Mouse (Mus musculus) forebrain, embryonic 15.5 days (tissue): ENCODE results near the gene Kif26a. TPM values are rescaled to one million over a fixed set of nuclear protein-coding genes. Genes with fewer than 3 reads are reported as not detected.

Source experiments
- ATAC-seq: fragments of 200-750 bp; cut with Nextera tagmentation; replicated peaks from 2 replicates; pipeline ENCODE4 v1.8.0; 2017; ENCODE audit warnings: mild to moderate bottlenecking, moderate TSS enrichment, moderate library complexity
- H3K27ac ChIP-seq: fragments of 300-500 bp; sonication (generic); replicated peaks from 2 replicates; pipeline ENCODE4 v1.5.1; 2015; ENCODE audit warnings: mild to moderate bottlenecking, inconsistent platforms
- H3K27me3 ChIP-seq: fragments of 300-500 bp; sonication (generic); 2 replicates; pipeline ENCODE4 v1.6.1; 2015; ENCODE audit warnings: inconsistent platforms
- H3K36me3 ChIP-seq: fragments of 300-500 bp; sonication (generic); 2 replicates; pipeline ENCODE4 v1.6.1; 2015; ENCODE audit warnings: mild to moderate bottlenecking, inconsistent platforms
- H3K4me1 ChIP-seq: fragments of 300-500 bp; sonication (generic); 2 replicates; pipeline ENCODE4 v1.6.1; 2015; ENCODE audit warnings: inconsistent platforms
- H3K4me2 ChIP-seq: fragments of 300-500 bp; sonication (generic); replicated peaks from 2 replicates; pipeline ENCODE4 v1.6.1; 2015; ENCODE audit warnings: mild to moderate bottlenecking, inconsistent platforms
- H3K4me3 ChIP-seq: fragments of 300-500 bp; sonication (generic); 2 replicates; pipeline ENCODE4 v1.5.1; 2015; ENCODE audit warnings: mild to moderate bottlenecking, inconsistent platforms
- H3K9ac ChIP-seq: fragments of 300-500 bp; sonication (generic); replicated peaks from 2 replicates; pipeline ENCODE4 v1.6.1; 2015; ENCODE audit warnings: mild to moderate bottlenecking, inconsistent platforms
- H3K9me3 ChIP-seq: fragments of 300-500 bp; sonication (generic); 2 replicates; pipeline ENCODE4 v1.6.1; 2016; ENCODE audit warnings: inconsistent platforms
- WGBS: fragments of 180-500 bp; shearing (Covaris S2); methylation state at CpG from one replicate; pipeline ENCODE4 v1.1.7; 2015; ENCODE audit warnings: mixed read lengths; 5-methylcytosine and 5-hydroxymethylcytosine counted together
- polyA plus RNA-seq: library from polyadenylated mRNA; unstranded; fragments of >200 nt; fragmentation: Nextera tagmentation; extraction: Ambion mirVana; gene quantifications from 2 replicates; pipeline ENCODE4 v1.2.1, GENCODE M21; 2015

Kif26a gene
- polyA plus RNA-seq, 1 experiment from 2014 or later = 18.0 TPM

DNA sequence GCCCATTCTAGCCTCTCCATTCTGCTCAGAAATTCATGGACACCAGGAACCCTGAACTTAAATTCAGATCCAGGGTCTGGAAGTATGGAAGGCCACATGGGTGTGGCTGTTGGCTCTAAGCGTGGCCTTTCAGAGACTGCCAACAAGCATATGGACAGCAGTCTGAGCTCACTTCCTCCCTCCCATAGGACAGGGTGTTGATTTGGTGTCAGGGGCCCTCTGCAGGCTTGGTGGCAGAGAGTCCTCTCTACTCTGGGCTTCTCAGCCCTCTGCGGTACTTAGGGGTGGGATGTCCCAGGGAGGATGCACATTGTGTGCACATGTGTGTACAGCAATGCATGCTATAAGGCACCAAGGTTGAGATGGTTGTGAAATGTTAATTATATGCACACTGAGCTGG, 54.0 kb downstream of the Kif26a start:
- ATAC-seq = no peak
- no peaks in the 10 kb centered on the region for H3K27me3 ChIP-seq
- no peak overlapping the region for H3K4me2 ChIP-seq
- H3K9me3 ChIP-seq = no peaks in the 10 kb centered on the region
- H3K4me3 ChIP-seq = no peak overlapping the region
- H3K27ac ChIP-seq = no peak overlapping the region
- H3K4me1 ChIP-seq = peaks cover 35% of the 10 kb centered on the region
- no peak overlapping the region for H3K9ac ChIP-seq
- 71% methylated on average over 2 of the region's 2 CpGs for WGBS
- no peaks in the 10 kb centered on the region for H3K36me3 ChIP-seq

DNA sequence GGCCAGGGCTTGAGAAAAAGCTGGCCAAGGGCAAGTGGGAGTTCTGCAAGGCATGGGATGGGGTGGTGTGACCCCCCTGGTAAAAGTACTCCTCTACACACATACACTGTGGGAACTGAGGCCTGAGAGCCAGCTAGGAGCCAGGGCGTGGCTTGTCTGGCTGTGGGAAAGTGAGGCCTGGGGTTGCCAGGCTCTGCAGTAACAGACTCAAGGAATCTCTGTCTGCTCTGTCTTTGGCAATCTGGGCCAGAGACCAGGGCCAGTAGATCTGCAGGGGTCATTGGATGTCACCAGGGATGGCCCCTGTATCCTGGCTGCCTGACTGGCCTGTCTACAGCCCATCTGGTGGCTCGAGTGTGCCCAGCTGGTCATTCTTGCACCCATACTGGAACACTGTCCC, 61.2 kb downstream of the Kif26a start:
- Histone ChIP-seq H3K27ac (peak overlapping the region; percentile 31), H3K27me3 (no peaks in the 10 kb centered on the region), H3K36me3 (no peaks in the 10 kb centered on the region), H3K9ac (no peak overlapping the region), H3K4me3 (no peak overlapping the region), H3K4me2 (no peak overlapping the region), H3K4me1 (peaks cover 30% of the 10 kb centered on the region), H3K9me3 (no peaks in the 10 kb centered on the region)
- 82% methylated on average over 2 of the region's 2 CpGs for WGBS
- no peak for ATAC-seq

DNA sequence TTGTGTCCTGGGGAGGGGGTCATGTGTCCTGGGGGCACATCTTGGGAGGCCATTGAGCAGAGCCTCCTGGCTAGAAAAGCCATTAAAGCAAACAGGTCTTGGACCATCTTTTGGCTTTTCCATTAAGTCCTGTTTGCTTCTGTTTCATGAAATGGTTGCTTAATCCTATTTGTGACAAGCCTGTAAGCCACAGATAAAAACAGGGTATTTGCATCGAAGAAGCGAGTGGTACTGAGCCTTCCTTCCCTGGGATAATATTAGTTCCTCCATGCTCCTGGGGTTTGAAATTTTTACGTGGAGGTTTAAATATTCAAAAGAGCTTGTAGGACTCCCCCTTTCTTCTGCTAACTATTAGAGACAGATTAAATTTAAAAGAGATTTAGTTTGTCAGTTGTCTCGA, 61.7 kb downstream of the Kif26a start:
- ATAC-seq = no peak
- H3K27ac ChIP-seq = peak overlapping the region; percentile 48
- H3K9ac ChIP-seq = no peak overlapping the region
- H3K27me3 ChIP-seq = no peaks in the 10 kb centered on the region
- H3K9me3 ChIP-seq = no peaks in the 10 kb centered on the region
- H3K36me3 ChIP-seq = no peaks in the 10 kb centered on the region
- peaks cover 30% of the 10 kb centered on the region for H3K4me1 ChIP-seq
- H3K4me2 ChIP-seq = no peak overlapping the region
- 29% methylated on average over 4 of the region's 4 CpGs for WGBS
- H3K4me3 ChIP-seq = no peak overlapping the region

DNA sequence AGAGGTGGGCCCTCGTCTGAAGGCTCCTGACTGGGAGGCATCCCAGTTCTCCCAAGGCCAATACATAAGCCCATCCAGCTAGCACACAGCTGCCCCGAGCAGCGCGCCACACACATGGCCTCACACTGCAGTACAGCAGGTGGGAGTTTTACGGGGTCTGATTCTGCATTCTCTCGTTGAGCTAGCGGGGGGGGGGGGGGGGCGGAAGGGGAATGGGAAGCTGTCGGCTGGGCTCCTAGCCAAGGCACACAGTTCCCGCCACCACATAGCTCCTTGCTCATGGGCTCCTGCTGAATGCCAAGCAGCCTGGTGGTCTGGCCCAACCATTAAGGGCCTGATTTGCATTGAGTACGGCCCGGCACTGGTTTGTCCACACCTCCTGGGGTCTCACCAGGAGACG, 64.6 kb downstream of the Kif26a start:
- Histone ChIP-seq H3K36me3 (no peaks in the 10 kb centered on the region), H3K9me3 (no peaks in the 10 kb centered on the region), H3K27ac (peak overlapping the region; percentile 31), H3K4me3 (no peak overlapping the region), H3K27me3 (no peaks in the 10 kb centered on the region), H3K9ac (no peak overlapping the region), H3K4me2 (no peak overlapping the region), H3K4me1 (peaks cover 42% of the 10 kb centered on the region)
- ATAC-seq = peak; percentile 72
- WGBS = 11% methylated on average over 11 of the region's 13 CpGs

DNA sequence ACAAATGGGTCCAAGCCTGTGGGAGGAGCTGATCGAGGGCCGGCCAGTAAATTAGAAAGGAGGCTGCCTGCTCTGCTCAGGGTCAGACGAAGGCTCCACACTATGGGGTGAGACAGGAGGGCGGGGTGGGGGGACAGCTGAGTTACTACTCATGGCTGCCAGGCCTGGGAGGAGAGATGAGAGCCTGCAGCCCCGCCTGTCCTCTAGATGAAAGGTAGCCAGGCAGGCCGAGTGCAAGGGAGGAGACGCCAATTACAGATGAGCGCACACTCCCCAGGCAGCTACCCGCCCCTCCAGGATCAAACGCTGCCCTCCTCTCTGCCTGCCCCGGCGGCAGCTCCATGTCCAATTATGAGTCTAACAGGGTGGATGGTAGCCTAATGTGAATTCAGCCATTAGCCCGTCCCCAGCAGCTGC, 68.4 kb downstream of the Kif26a start:
- ATAC-seq = no peak
- no peak overlapping the region for H3K27ac ChIP-seq
- H3K36me3 ChIP-seq = no peaks in the 10 kb centered on the region

DNA sequence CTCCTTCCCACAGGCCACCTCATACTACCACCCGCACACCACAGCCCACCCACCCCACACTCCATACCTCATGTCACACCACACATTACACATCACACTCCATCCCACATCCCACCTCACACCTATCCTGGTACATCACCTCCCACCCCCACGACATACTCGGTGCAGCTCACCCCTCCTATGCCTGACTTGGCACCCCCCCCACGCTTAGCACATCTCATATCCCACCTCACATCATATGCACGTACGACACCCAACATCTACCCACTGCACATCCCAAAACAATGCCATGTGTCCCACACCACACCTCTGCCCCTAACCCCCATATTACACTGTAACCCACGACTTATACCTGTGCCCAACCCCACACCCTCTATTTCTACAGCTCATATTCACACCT, 69.5 kb downstream of the Kif26a start:
- Histone ChIP-seq H3K36me3 (no peaks in the 10 kb centered on the region), H3K9ac (no peak overlapping the region), H3K9me3 (no peaks in the 10 kb centered on the region), H3K4me3 (no peak overlapping the region), H3K27me3 (no peaks in the 10 kb centered on the region), H3K27ac (no peak overlapping the region), H3K4me1 (peaks cover 41% of the 10 kb centered on the region), H3K4me2 (no peak overlapping the region)
- 91% methylated on average over 7 of the region's 7 CpGs for WGBS
- ATAC-seq = no peak

More for the DNA sequence above, 68.4 kb downstream of the Kif26a start:
- 14% methylated on average over 13 of the region's 13 CpGs for WGBS
- no peaks in the 10 kb centered on the region for H3K9me3 ChIP-seq
- no peak overlapping the region for H3K9ac ChIP-seq
- H3K4me2 ChIP-seq = no peak overlapping the region
- H3K4me1 ChIP-seq = peaks cover 49% of the 10 kb centered on the region
- no peaks in the 10 kb centered on the region for H3K27me3 ChIP-seq
- no peak overlapping the region for H3K4me3 ChIP-seq

DNA sequence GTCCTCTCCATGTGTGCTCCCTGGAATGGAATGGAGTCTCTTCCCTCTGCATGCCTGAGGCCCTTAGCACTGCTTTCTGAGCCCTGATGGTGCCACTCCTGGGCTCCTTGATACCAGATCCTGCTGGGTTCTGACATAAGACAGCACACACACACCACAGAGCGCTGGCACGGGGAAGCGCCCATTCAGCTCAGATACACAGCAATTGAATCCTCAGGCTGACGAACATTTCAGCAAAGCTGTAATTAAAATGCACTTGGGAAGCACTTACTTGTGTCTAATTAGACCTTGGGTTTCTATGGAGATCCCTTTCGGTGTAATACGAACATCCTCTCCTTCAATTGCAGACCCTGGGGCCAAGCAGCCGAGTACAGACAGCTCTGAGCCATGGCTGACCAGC, 71.0 kb downstream of the Kif26a start:
- no peaks in the 10 kb centered on the region for H3K27me3 ChIP-seq
- no peaks in the 10 kb centered on the region for H3K9me3 ChIP-seq
- WGBS = 8% methylated on average over 7 of the region's 7 CpGs
- peaks cover 47% of the 10 kb centered on the region for H3K4me1 ChIP-seq
- H3K27ac ChIP-seq = peak overlapping the region; percentile 76
- H3K9ac ChIP-seq = no peak overlapping the region
- peak; percentile 70 for ATAC-seq
- H3K36me3 ChIP-seq = no peaks in the 10 kb centered on the region
- H3K4me3 ChIP-seq = no peak overlapping the region
- H3K4me2 ChIP-seq = no peak overlapping the region

DNA sequence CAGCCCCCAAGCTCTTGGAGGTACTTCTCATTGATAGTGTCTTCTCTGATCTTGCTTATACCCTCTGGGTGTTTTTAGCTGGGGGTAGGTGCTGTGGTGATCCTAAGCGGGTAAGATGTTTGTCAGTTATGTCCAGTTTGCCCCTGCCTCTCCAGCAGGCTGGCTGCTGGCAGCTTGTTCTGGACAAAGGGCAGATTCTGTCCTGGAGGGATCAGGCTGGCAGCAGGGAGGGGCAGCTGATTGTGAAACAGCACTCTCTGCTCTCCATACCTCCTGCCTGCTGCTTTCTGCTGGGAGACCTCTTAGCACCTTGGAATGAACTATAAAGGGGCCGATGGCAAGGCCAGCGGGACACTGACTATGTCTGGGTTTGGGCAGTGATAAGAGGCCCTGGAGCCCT, 71.7 kb downstream of the Kif26a start:
- Histone ChIP-seq H3K9me3 (no peaks in the 10 kb centered on the region), H3K4me2 (no peak overlapping the region), H3K27me3 (no peaks in the 10 kb centered on the region), H3K9ac (no peak overlapping the region), H3K4me1 (peaks cover 52% of the 10 kb centered on the region), H3K4me3 (no peak overlapping the region), H3K36me3 (no peaks in the 10 kb centered on the region), H3K27ac (peak overlapping the region; percentile 76)
- WGBS = 75% methylated on average over 3 of the region's 3 CpGs
- ATAC-seq = no peak

DNA sequence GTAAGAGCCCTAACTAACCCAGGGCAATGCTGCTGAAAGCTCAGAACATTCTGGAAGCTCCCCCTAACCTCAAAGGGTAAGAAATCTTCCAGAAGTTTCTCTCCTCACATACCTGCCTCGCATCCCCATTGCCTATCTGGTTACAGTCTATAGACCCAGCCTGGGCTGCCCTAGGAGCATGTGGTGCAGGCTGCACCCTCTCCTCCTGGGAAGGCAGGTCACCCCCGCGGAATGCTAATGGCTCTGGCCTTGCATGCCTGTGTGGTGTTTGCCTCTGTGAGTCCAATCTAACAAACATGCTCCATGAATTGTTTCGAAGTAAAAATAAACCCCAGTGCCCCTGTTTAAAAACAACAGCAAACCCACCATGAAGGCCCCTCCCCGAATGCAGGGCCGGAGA, 75.3 kb downstream of the Kif26a start:
- no peak overlapping the region for H3K4me3 ChIP-seq
- H3K9ac ChIP-seq = no peak overlapping the region
- peak overlapping the region; percentile 51 for H3K27ac ChIP-seq
- ATAC-seq = no peak
- no peaks in the 10 kb centered on the region for H3K9me3 ChIP-seq
- no peaks in the 10 kb centered on the region for H3K27me3 ChIP-seq
- peaks cover 34% of the 10 kb centered on the region for H3K4me1 ChIP-seq
- WGBS = 22% methylated on average over 6 of the region's 6 CpGs
- no peak overlapping the region for H3K4me2 ChIP-seq
- H3K36me3 ChIP-seq = no peaks in the 10 kb centered on the region

DNA sequence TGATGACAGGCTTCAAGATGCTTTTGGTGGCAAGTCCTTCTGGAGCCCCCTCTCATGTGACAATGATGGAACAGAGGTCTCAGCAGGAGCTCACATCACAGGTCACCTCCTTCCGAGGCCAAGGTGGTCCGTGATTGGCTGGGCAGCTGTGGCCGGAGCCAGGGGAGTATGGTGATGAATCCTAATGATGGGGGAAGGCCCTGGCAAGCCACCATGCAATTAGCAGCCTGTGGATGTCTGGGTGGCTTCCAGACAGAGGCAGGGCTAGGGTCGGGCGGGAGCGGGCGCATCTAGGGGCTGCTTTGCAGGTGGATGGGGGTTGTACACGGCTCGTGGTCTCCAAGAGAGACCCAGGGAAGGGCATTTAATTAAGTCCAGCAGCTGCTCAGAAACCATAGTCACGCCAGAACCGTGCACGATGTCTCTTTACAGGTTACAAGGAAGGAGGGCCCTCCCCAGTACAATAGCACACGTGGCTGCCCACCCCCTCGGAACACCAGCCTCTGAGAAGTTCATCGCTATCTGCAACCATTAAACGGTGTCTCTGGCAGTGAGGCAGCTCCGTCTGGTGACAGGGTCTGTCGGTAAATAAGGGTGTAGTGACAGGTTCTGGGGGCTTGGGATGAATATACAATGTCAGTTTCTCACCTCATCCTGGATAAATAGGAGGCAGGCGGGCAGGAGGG, 75.9 kb downstream of the Kif26a start:
- Histone ChIP-seq H3K27me3 (no peaks in the 10 kb centered on the region), H3K9ac (no peak overlapping the region), H3K4me2 (no peak overlapping the region), H3K4me1 (peaks cover 28% of the 10 kb centered on the region), H3K9me3 (no peaks in the 10 kb centered on the region), H3K27ac (peak overlapping the region; percentile 51; the same call in 1 of the 2 replicates), H3K4me3 (no peak overlapping the region), H3K36me3 (no peaks in the 10 kb centered on the region)
- ATAC-seq = peak; percentile 69
- WGBS = 6% methylated on average over 19 of the region's 19 CpGs

DNA sequence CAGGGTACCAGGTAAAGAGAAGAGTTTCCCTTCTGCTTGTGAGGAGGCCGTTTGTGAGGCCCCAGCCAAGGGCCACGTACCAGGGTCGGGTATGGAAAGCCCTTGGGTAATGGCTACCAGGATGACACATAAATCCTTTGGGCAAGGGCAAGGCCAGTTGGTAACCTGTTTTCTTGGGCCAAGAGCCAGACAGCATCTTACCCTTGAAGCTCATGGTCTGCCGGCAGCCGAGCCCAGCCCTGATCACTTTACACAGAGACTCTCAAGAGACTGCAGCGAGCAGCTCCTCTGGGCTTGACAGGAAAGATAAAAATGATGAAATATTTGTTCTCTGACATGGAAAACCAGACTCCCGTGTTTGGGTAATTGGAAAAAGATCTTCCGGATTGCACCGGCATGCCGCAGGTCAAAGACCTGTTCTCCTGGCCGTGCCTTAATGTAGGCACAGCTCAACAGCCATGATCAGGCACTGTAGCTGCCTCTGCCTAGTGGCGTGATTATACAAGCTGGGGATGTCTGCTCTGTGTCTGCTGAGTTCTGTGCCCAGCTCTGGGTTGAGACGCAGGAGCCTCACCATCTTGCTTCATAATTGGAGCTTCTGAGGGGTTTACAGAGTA, 77.8 kb downstream of the Kif26a start:
- no peak overlapping the region for H3K4me3 ChIP-seq
- H3K9me3 ChIP-seq = no peaks in the 10 kb centered on the region
- no peak for ATAC-seq
- no peak overlapping the region for H3K27ac ChIP-seq
- H3K9ac ChIP-seq = no peak overlapping the region
- H3K4me1 ChIP-seq = peaks cover 17% of the 10 kb centered on the region
- H3K4me2 ChIP-seq = no peak overlapping the region
- H3K27me3 ChIP-seq = no peaks in the 10 kb centered on the region
- no peaks in the 10 kb centered on the region for H3K36me3 ChIP-seq
- WGBS = 87% methylated on average over 13 of the region's 13 CpGs

DNA sequence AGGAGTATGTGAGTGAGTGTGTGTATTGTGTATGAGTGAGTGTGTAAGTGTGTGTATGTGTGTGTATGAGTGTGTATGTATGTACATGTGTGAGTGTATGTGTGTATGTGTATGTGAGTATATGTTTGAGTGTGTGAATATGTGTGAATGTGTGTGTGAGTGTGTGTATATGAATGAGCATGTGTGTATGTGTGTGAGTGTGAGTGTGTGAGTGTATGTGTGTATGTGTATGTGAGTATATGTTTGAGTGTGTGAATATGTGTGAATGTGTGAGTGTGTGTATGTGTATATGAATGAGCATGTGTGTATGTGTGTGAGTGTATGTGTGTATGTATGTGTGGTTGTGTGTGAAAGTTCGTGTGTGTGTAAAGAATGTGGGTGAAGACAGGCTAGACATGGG, 80.2 kb downstream of the Kif26a start:
- H3K4me2 ChIP-seq = no peak overlapping the region
- no peak overlapping the region for H3K9ac ChIP-seq
- no peak overlapping the region for H3K27ac ChIP-seq
- peaks cover 13% of the 10 kb centered on the region for H3K4me1 ChIP-seq
- no peak for ATAC-seq
- WGBS = 84% methylated on average over 1 of the region's 1 CpGs
- H3K27me3 ChIP-seq = no peaks in the 10 kb centered on the region
- H3K36me3 ChIP-seq = no peaks in the 10 kb centered on the region
- no peak overlapping the region for H3K4me3 ChIP-seq
- no peaks in the 10 kb centered on the region for H3K9me3 ChIP-seq

DNA sequence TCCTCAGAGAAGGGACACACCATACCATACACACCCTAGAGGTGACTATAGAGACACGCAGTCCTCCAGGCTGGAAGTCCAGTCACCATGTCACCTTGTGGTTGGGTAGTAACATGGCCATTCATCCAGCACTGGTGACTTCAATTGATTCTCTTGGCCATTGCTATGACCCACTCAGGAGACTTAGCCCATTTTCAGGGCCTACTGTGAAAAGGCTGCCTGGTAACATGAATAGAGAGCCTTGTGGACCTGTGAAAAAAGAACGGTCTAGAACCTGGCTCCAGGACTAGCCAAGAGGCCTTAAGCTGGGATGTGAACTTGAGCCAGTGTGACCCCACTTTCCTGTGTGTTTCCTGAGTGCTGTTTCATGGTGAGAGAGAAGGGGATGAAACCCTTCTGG, 80.6 kb downstream of the Kif26a start:
- 92% methylated on average over 2 of the region's 2 CpGs for WGBS
- Histone ChIP-seq H3K27me3 (no peaks in the 10 kb centered on the region), H3K36me3 (no peaks in the 10 kb centered on the region)

More for the DNA sequence above, 80.6 kb downstream of the Kif26a start:
- H3K9ac ChIP-seq = no peak overlapping the region
- no peaks in the 10 kb centered on the region for H3K9me3 ChIP-seq
- H3K4me1 ChIP-seq = peaks cover 8% of the 10 kb centered on the region
- no peak overlapping the region for H3K4me3 ChIP-seq
- H3K4me2 ChIP-seq = no peak overlapping the region
- ATAC-seq = no peak
- no peak overlapping the region for H3K27ac ChIP-seq
